Mouse (Mus musculus): ENCODE data around the gene Lgals7.

Lgals7 gene

DNA sequence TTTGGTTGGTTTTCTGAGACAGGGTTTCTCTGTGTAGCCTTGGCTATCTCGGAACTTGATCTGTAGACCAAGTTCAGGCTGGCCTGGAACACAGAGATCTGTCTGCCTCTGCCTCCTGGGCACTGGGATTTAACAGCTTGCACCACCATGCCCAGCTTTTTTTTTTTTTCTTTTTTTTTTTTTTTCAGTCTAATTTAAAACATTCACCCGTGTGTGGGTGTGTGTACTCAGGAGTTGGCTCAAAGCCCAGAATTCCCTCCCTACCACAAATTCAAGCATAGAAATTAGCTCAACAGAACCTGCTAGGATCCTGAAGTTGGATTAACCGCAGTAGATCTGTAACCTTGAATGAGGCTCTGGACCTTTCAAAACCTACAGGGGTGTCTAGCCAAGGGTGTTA lies 36.3 kb upstream of the Lgals7 start:
- ATAC-seq (ENCODE audit: insufficient number of reproducible peaks, low FRiP score, low TSS enrichment): no peak

- no peak for ATAC-seq (ENCODE audit: insufficient number of reproducible peaks, low FRiP score, low TSS enrichment)
These were observed 33.8 kb upstream of the Lgals7 start for GRCm38 (mm10) chr7:28829821-28830220.

- no peak for ATAC-seq (ENCODE audit: insufficient number of reproducible peaks, low FRiP score, low TSS enrichment)
These were observed 32.7 kb upstream of the Lgals7 start for GRCm38 (mm10) chr7:28830981-28831380.

- ATAC-seq (ENCODE audit: insufficient number of reproducible peaks, low FRiP score, low TSS enrichment): no peak
These were observed 32.1 kb upstream of the Lgals7 start for GRCm38 (mm10) chr7:28831411-28832125.

DNA sequence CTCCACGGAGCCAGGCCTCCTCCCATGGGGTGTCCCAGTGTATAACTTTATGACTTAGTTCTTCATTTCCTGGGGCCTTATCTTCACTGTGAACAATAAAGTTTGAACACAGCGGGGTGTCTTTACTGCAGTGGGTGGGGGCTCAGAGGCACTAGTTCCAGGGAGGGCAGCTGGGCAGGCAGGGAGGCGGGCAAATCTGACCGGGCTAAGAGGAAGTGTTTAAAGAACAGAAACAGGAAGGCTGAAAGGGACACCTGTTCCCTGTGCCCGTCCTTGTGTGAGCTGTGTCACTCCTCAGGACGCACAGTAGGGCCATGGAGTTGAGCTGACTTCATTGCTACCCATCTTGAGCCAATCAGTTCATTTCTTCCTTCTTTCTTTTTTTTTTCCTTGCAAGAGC lies 31.5 kb upstream of the Lgals7 start:
- no peak for ATAC-seq (ENCODE audit: insufficient number of reproducible peaks, low FRiP score, low TSS enrichment)

DNA sequence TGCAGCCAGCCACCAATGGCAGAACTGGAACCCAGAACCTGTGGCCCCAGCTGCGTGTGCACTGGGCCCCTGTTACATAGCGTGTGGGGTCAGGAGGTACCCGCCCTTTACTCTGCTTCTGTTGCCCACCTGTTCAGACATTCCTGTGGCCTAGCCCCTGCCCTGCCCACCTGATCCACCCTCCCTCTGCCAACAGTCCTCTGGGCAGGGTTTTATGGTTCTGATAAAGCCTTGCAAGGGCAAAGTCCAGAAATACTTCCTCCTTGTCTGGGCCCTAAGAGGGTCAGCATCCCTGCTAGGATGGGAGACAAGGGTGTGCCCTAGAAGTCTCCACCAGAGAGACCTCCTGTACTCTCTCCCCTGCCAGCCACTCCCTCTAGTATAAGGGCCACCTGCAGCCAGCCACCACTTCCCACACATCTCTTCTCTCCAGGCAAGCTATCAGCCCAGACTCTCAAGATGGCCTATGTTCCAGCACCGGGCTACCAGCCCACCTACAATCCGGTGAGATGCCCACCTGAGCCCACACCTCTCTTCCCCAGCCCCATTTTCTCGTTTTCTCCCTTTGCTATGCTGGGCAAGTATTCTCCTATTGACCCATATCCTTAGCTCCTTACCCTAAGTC lies 29.8 kb upstream of the Lgals7 start, which contains the start of gene Lgals4:
Lgals4 (plus strand) TSS at position 132 of the 625 bp plus-strand sequence.
- ATAC-seq (ENCODE audit: insufficient number of reproducible peaks, low FRiP score, low TSS enrichment): no peak

GRCm38 (mm10) chr7:28836936-28837335 lies 26.7 kb upstream of the Lgals7 start:
- no peak for ATAC-seq (ENCODE audit: insufficient number of reproducible peaks, low FRiP score, low TSS enrichment)

GRCm38 (mm10) chr7:28838331-28838730 lies 25.3 kb upstream of the Lgals7 start:
- no peak for ATAC-seq (ENCODE audit: insufficient number of reproducible peaks, low FRiP score, low TSS enrichment)

DNA sequence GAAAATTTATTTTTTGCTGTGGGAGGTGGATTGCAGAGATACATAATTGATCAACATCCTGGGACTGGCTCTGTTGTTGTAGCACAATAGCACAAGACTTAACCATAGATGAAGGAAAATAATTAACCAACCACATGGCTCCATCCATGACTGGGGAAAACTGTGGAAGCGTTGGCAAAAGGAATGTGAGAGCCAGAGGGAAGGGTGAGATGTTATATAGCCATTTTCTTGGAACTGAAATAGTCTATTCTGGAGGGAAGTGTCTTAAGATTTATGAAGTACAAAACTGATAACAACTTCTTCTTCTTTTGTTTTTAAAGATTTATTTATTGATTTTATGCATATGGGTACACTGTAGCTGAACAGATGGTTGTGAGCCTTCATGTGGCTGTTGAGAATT lies 16.4 kb upstream of the Lgals7 start:
- ATAC-seq (ENCODE audit: insufficient number of reproducible peaks, low FRiP score, low TSS enrichment): no peak

DNA sequence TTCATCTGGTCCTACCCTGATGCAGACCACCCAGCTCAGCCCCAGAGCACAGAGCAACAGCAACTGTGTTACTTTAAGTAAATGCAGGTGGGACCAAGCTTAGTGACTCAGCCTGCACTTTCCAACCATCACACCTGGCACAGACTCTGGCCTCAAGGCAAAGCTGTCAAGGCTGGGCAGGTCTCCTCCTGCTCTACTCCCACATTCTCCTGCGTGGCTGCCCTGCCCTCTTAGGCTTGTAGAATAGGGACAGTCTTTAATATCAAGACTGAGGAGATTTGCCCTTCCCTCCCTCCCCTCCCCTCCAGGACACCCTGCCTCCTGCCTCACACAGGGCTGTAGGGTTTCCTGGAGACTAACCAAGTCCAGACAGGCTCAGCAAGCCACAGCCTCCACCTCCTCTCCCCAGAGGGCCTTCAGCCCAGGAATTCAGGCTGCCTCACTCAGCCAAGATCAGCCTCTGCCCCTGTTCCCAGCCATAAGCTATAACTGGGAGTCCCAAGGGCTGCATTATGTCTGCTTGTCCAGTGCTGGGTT lies 13.9 kb upstream of the Lgals7 start:
- ATAC-seq (ENCODE audit: insufficient number of reproducible peaks, low FRiP score, low TSS enrichment): no peak

DNA sequence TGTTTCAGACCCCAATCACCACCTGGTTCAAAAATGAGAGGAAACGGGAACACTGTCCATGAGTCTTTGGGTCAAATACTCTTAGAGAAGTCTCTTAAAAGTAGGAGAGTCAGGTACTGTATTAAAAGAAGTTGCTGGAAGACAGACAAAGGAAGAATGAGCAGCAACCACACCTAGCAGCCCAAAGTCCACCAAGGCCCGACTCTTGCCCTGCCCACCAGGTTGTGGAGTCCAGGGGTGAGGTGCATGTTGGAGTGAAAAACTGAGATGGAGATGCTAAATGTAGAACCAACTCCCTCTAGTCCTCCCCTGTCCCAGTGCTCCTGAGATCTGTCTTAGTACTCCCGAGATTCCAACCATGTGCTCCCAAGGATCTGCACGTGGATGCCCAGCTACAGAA lies 13.0 kb upstream of the Lgals7 start:
- ATAC-seq (ENCODE audit: insufficient number of reproducible peaks, low FRiP score, low TSS enrichment): no peak

DNA sequence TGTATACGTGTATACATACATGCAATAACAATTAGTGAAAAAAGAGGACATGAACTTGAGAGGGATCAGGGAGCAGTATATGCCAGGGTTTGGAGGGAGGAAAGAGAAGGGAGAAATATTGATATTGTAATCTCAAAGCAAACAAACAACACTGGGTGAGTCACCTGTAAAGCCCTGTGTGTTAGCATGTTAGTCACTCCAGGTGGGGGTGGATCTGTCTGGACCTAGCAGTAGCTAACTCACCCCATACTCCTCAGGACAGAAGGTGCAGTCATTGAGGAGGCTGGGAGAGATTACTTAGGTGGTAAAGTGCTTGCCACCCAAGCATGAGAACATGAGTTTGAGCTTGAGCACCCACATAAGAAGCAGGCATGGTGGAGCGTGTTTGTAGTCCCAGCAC lies 3.7 kb upstream of the Lgals7 start:
- ATAC-seq (ENCODE audit: insufficient number of reproducible peaks, low FRiP score, low TSS enrichment): no peak

GRCm38 (mm10) chr7:28860898-28861297 lies 2.8 kb upstream of the Lgals7 start:
- no peak for ATAC-seq (ENCODE audit: insufficient number of reproducible peaks, low FRiP score, low TSS enrichment)

DNA sequence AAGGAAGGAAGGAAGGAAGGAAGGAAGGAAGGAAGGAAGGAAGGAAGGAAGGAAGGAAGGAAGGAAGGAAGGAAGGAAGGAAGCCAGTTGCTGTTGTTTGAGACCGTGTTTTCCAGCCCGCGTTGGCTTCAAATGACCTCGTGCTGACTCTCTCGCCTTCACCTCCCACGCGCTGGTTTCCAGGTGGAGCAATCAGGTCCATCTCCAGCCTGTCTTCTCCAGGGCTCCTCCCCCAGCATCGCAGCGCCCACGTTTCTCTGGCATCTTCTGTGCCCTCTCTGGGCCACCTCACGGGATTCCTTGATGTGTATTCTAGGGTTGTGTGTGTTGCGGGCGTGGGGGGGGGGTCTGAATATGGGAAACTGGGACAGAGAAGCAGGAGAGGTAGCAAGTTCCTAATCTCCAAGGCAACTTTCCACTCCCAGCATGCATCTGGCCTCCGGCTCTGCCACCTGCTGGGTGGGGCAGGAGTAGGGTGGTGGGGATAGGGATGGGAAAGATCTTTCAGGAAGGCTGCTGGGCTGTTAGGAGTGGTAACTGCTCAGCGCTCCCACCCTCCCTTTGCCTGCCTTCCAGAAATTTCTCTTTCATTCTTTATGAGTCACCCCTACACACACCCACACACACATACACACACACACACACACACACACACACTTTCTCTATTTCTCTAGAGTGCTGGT lies 695 bp upstream of the Lgals7 start:
- no peak for ATAC-seq (ENCODE audit: insufficient number of reproducible peaks, low FRiP score, low TSS enrichment)

GRCm38 (mm10) chr7:28864288-28864750 lies 666 bp downstream of the Lgals7 start:
- ATAC-seq (ENCODE audit: insufficient number of reproducible peaks, low FRiP score, low TSS enrichment): no peak

GRCm38 (mm10) chr7:28865481-28866300 lies 2.0 kb downstream of the Lgals7 start:
- ATAC-seq (ENCODE audit: insufficient number of reproducible peaks, low FRiP score, low TSS enrichment): no peak

GRCm38 (mm10) chr7:28866769-28867507 lies 3.3 kb downstream of the Lgals7 start:
- ATAC-seq (ENCODE audit: insufficient number of reproducible peaks, low FRiP score, low TSS enrichment): peak; percentile 3; the same call in 1 of the 2 replicates

DNA sequence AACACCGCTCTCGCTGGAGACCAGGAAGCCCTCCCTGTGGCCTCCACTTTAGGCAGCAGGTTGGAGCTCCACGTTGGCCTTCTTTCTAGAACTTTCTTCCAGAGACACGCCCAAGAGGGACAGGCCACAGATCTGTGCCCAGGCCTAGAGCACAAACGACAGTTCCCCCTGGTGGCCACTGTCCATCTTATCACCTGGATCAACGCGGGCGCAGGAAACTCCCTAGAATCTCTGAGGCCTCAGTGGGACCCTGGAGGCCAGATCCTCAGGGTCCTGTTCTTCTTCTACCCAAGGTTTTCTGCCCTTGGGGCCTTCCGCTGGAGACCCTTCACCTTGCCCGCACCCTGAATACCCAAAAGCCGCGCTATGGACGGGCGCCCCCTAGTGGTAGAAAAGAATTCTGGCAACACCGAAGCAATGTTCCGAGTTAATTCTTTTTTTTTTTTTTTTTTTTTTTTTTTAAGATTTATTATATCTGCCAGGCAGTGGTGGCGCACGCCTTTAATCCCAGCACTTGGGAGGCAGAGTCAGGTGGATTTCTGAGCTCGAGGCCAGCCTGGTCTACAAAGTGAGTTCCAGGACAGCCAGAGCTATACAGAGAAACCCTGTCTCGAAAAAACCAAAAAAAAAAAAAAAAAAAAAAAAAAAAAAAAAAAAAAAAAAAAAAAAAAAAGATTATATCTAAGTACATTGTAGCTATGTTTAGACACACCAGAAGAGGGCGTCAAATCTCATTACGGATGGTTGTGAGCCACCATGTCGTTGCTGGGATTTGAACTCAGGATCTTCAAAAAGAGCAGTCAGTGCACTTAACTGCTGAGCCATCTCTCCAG lies 4.1 kb downstream of the Lgals7 start:
- ATAC-seq (ENCODE audit: insufficient number of reproducible peaks, low FRiP score, low TSS enrichment): peak; percentile 56; the same call in 1 of the 2 replicates

Data from cerebellum, adult (tissue).